Mouse (Mus musculus) ES-E14 (cell line): Measurements from ENCODE around the gene Apbb2. TPM values are rescaled to one million over a fixed set of nuclear protein-coding genes. Genes with fewer than 3 reads are reported as not detected.
A peak's percentile ranks its signal among the peaks of the same experiment; 100 is the strongest.

Source experiments
- DNase-seq: peaks from one replicate; pipeline ENCODE4 v3.0.0-alpha.2; 2013; ENCODE audit warnings: low read depth, low spot score
- H3K27ac ChIP-seq: 2 replicates; pipeline ENCODE4 v1.5.1; 2012; ENCODE audit warnings: low read depth, mild to moderate bottlenecking, low read length, moderate library complexity, mixed read lengths; ENCODE audit not compliant: poor library complexity, insufficient read depth, severe bottlenecking
- H3K36me3 ChIP-seq: 2 replicates; pipeline ENCODE4 v1.6.1; 2012; ENCODE audit warnings: mild to moderate bottlenecking, low read length, moderate library complexity, mixed read lengths; ENCODE audit not compliant: control insufficient read depth, poor library complexity, insufficient read depth, severe bottlenecking
- H3K4me1 ChIP-seq, 2 experiments: fragments of 150-350 bp in 1 of 2; sonication (generic) in 1 of 2; 2 replicates each; pipeline ENCODE4 v1.6.1; 2012; ENCODE audit warnings: low read length in 2 of 2, mild to moderate bottlenecking in 1 of 2, mixed read lengths in 1 of 2; ENCODE audit not compliant: control insufficient read depth in 2 of 2, insufficient read depth in 2 of 2, poor library complexity in 1 of 2
- H3K4me3 ChIP-seq, 2 experiments: fragments of 150-350 bp in 1 of 2; sonication (generic) in 1 of 2; 2 replicates each; pipeline ENCODE4 v1.5.1; 2012; ENCODE audit warnings: low read length in 2 of 2, low read depth in 1 of 2, mild to moderate bottlenecking in 1 of 2, mixed read lengths in 1 of 2; ENCODE audit not compliant: insufficient read depth in 1 of 2, poor library complexity in 1 of 2, severe bottlenecking in 1 of 2
- H3K9ac ChIP-seq: 2 replicates; pipeline ENCODE4 v1.6.1; 2012; ENCODE audit warnings: low read depth, mild to moderate bottlenecking, low read length, mixed read lengths; ENCODE audit not compliant: poor library complexity, insufficient read depth, severe bottlenecking
- H3K9me3 ChIP-seq: fragments of 150-350 bp; sonication (generic); 2 replicates; pipeline ENCODE4 v1.6.1; 2012; ENCODE audit warnings: low read depth, mild to moderate bottlenecking, low read length; ENCODE audit not compliant: control insufficient read depth, insufficient read depth
- CHD2 ChIP-seq: IDR thresholded peaks from 2 replicates; pipeline ENCODE4 v1.6.1; 2014; ENCODE audit warnings: mild to moderate bottlenecking, low read depth, low read length, inconsistent platforms
- HCFC1 ChIP-seq: IDR thresholded peaks from 2 replicates; pipeline ENCODE4 v1.6.1; 2012; ENCODE audit warnings: low read length, inconsistent platforms, borderline replicate concordance; ENCODE audit not compliant: insufficient read depth
- MAFK ChIP-seq: IDR thresholded peaks from 2 replicates; pipeline ENCODE4 v1.6.1; 2014; ENCODE audit warnings: mild to moderate bottlenecking, low read depth, low read length, inconsistent platforms; ENCODE audit not compliant: insufficient read depth
- ZC3H11A ChIP-seq: IDR thresholded peaks from 2 replicates; pipeline ENCODE4 v1.6.1; 2012; ENCODE audit warnings: low read depth, mild to moderate bottlenecking, inconsistent platforms, low read length, borderline replicate concordance
- ZNF384 ChIP-seq: IDR thresholded peaks from 2 replicates; pipeline ENCODE4 v1.6.1; 2012; ENCODE audit warnings: low read depth, low read length, inconsistent platforms
- in situ Hi-C, 2 experiments: fragments of 600-800 bp; cut with MboI; formaldehyde crosslinking; loops; one replicate each; pipeline ENCODE4 v1.15.1; 2025; ENCODE audit warnings: low sequenced_read_pairs in 2 of 2, inconsistent platforms in 1 of 2; ENCODE audit not compliant: unreplicated experiment in 2 of 2
- total RNA-seq: library from RNA; depleted of rRNA; stranded (reverse); fragments of 300-350 nt; gene quantifications from 2 replicates; pipeline ENCODE4 v1.2.3, GENCODE M21; 2012

The Apbb2 gene
- total RNA-seq, 1 experiment = 15.3 TPM

- Histone ChIP-seq H3K9ac (0 out of 2 replicates have a peak overlapping the region, but pooled peaks have one; percentile 38), H3K36me3 (no peaks in the 10 kb centered on the region; the same call in 1 of the 2 replicates), H3K4me3 (no peak overlapping the region), H3K4me1 (peaks cover 14 to 15% of the 10 kb centered on the region in 2 experiments; a peak in 3 of 4 replicates), H3K27ac (no peak overlapping the region), H3K9me3 (no peaks in the 10 kb centered on the region)
- TF ChIP-seq MAFK = no peak
- TF ChIP-seq HCFC1 = no peak
- no peak for TF ChIP-seq ZC3H11A
- no peak for TF ChIP-seq ZNF384
- TF ChIP-seq CHD2 = no peak
- in situ Hi-C loops = no loop called here
- no peak for DNase-seq
Measured at GRCm38 (mm10) chr5:66470837-66471236, 147.7 kb downstream of the Apbb2 start.

GRCm38 (mm10) chr5:66469685-66470084 lies 148.9 kb downstream of the Apbb2 start:
- no peaks in the 10 kb centered on the region for H3K9me3 ChIP-seq
- no peak for DNase-seq
- peaks cover 14 to 15% of the 10 kb centered on the region in 2 experiments; a peak in 3 of 4 replicates for H3K4me1 ChIP-seq
- H3K4me3 ChIP-seq = no peak overlapping the region
- H3K9ac ChIP-seq = no peak overlapping the region
- H3K27ac ChIP-seq = no peak overlapping the region
- no peak for TF ChIP-seq ZC3H11A
- no peak for TF ChIP-seq MAFK
- no peaks in the 10 kb centered on the region; the same call in 1 of the 2 replicates for H3K36me3 ChIP-seq
- in situ Hi-C loops = no loop called here

- H3K36me3 ChIP-seq = no peaks in the 10 kb centered on the region; the same call in 1 of the 2 replicates
- H3K9ac ChIP-seq = no peak overlapping the region
- no peak overlapping the region for H3K27ac ChIP-seq
- peaks cover 7 to 8% of the 10 kb centered on the region in 2 experiments; a peak in 3 of 4 replicates for H3K4me1 ChIP-seq
- in situ Hi-C loops = no loop called here
- TF ChIP-seq HCFC1 (no peak), MAFK (no peak), ZNF384 (no peak), CHD2 (no peak), ZC3H11A (no peak)
- no peak for DNase-seq
- H3K9me3 ChIP-seq = no peaks in the 10 kb centered on the region
- no peak overlapping the region for H3K4me3 ChIP-seq
Measured at GRCm38 (mm10) chr5:66468331-66469001, 150.1 kb downstream of the Apbb2 start.

- no peak overlapping the region for H3K4me3 ChIP-seq
- no peak overlapping the region for H3K9ac ChIP-seq
- H3K9me3 ChIP-seq = no peaks in the 10 kb centered on the region
- in situ Hi-C loops = no loop called here
- no peak for DNase-seq
- TF ChIP-seq ZNF384 (no peak), MAFK (no peak), CHD2 (no peak), ZC3H11A (no peak), HCFC1 (no peak)
- no peaks in the 10 kb centered on the region; a peak in 1 of 4 replicates for H3K4me1 ChIP-seq
- no peak overlapping the region for H3K27ac ChIP-seq
- no peaks in the 10 kb centered on the region for H3K36me3 ChIP-seq
Measured at GRCm38 (mm10) chr5:66462665-66463064, 155.9 kb downstream of the Apbb2 start.

GRCm38 (mm10) chr5:66458851-66459250 lies 159.7 kb downstream of the Apbb2 start:
- no peaks in the 10 kb centered on the region for H3K9me3 ChIP-seq
- H3K27ac ChIP-seq = no peak overlapping the region
- DNase-seq = no peak
- in situ Hi-C loops = no loop called here
- no peaks in the 10 kb centered on the region for H3K4me1 ChIP-seq
- TF ChIP-seq HCFC1 (no peak), ZNF384 (no peak), ZC3H11A (no peak), CHD2 (no peak)
- H3K36me3 ChIP-seq = no peaks in the 10 kb centered on the region
- no peak overlapping the region for H3K4me3 ChIP-seq
- H3K9ac ChIP-seq = no peak overlapping the region
